Mouse (Mus musculus) regulatory T cell (primary cell): Measurements from ENCODE around the gene Junb.

ENCODE experiments used
- in situ Hi-C: fragments of 300-600 bp; cut with MboI, MseI; formaldehyde crosslinking; loops from one replicate; pipeline ENCODE4 v1.15.1; 2025; ENCODE audit warnings: high pct_unique_total_duplicates

Junb gene

DNA sequence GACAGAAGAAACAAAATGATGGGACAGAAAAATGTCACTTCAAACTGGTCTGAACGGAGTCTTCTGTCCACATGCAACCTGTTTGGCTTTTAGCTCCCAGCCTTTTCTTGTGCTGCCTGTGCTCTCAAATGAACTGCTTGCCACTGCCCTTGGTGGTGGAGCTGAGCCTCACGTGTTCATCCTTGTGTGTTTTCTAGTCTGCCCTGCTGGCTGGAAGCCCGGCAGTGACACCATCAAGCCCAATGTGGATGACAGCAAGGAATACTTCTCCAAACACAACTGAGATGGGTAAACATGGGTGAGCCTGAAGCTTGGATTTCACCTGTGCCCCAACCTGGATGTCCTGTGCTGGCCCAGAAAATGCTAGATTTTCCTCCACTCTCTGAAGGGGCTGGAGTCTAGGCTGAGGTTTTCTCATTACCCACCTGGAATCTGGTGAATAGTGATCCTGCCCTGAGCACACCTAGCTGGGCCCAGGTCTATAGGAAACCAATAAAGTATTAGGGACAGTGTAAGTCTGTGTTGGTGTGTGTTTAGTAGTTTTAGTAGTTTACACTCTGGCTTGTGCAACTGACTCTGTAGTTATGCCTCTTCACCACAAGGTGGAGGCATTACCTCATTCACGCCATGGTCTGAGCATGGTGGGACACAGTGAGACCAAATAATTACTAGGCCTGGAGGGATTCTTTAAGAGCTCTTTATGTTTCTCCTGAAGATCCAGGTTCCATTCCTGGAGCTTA lies 4.5 kb downstream of the Junb start:
- in situ Hi-C loops = loop anchor here (5.0 kb wide), 1 partner anchor 103 kb away; no protein-coding TSS in a partner anchor

DNA sequence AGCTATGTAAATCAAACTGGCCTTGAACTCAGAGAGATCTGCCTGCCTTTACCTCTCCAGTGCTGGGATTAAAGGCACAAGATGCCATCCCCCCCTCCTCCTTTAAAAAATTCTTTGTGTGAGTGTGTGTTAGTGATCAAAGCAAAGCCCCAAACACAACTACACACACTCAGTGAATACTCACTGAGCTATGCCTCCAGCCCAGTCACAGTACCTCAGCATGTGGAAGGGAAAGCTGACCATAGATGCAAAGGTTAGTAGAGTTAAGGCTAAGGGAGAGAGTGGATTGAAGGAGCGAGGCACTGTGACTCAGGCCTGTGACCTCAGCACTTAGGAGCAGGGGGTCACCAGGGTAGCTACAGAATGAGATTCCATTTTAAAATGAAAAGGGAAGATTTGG lies 5.4 kb downstream of the Junb start:
- in situ Hi-C loops = loop anchor here (5.0 kb wide), 1 partner anchor 104 kb away; no protein-coding TSS in a partner anchor

DNA sequence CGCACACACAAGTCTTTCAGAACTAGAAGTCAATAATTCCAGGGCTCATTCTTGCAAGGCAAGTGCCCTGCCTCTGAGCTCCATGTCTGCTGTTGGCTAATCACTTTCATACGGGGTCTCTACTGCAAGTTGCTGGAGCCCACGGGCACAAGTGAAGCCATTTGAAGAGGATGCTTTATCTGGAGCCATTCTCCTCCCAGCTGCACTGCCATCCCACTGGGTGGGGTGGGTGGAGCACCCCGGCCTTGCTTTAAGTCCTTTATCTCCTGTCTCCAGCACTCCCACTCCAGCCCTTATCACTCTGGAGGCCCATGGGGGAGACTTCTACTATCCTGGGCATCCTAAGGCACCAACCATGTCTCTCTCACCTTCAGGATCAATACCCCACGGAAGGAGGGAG lies 7.6 kb downstream of the Junb start:
- in situ Hi-C loops = loop anchor here (5.0 kb wide), 1 partner anchor 106 kb away; no protein-coding TSS in a partner anchor

DNA sequence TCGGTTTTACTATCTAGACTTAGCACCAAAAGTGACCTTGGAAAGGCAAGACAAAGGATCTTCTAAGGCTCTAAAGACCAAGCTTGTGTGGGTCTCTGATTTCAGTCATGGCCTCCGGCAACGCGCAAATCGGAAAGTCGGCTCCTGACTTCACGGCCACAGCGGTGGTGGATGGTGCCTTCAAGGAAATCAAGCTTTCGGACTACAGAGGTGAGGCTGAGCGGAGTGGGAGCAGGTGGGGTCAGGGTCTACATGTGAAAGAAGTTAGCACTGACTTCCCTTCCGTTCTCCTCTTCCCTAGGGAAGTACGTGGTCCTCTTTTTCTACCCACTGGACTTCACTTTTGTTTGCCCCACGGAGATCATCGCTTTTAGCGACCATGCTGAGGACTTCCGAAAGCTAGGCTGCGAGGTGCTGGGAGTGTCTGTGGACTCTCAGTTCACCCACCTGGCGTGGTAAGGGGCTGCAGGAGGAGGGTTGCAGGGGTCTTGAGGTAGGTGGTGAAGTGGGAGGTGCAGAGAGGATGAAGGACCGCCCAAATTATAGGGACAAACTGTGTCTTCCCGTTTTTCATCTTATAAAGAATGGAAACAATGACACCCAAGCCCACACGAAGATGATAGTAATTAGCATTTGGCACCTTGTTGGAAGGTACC lies 8.3 kb downstream of the Junb start:
- in situ Hi-C loops = loop anchor here (5.0 kb wide), 1 partner anchor 107 kb away; no protein-coding TSS in a partner anchor

DNA sequence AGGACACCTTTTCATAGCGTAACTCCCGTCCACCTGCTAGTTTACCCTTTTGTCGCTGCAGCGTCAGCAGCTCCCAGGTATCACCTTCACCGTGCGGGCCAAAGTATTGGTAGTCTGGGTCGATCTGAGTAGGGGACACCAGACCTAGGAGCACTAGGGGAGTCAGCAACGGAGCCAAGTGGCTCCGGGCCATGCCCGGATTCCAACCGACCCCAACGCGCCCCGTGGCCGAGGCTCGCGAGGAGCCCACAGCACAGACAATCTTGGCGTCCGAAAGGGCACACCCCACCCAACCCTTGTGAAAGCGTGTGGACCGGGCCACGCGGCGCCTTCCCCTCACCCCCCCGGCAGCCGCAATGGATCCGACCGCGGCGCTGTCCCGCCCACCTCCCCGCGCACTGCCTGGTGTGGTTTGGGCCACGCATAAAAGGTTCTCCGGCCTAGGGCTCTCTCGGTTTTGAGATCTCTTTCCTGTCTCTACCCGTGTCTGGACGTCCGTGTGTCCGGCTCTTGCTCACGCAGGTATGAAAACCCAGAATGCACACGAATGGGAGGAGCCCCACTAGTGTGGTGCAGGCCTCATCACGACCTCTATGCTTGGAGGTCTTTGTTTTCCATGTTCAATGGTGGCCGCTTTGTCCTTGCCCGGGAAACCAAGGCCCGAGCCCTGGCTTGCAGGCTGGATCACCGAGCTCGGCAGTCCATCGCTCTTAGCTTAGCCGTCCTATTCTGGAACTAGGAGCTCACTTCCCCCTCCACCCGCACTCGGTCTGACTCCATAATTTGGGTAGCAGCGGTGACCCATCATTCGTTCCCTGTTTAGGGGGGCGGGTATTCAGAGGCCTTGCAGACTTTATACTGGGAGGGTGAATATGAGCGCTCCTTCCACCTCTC lies 9.0 kb downstream of the Junb start, which contains the start of the genes Gm49661, Prdx2 and Rnaseh2a:
Gm49661 (minus strand) TSS at position 193 of the 894 bp plus-strand sequence.
Prdx2 (plus strand) TSS at position 347 of the 894 bp plus-strand sequence.
Rnaseh2a (minus strand) TSS at position 527 of the 894 bp plus-strand sequence.
- in situ Hi-C loops = loop anchor here (5.0 kb wide), 1 partner anchor 108 kb away; no protein-coding TSS in a partner anchor

DNA sequence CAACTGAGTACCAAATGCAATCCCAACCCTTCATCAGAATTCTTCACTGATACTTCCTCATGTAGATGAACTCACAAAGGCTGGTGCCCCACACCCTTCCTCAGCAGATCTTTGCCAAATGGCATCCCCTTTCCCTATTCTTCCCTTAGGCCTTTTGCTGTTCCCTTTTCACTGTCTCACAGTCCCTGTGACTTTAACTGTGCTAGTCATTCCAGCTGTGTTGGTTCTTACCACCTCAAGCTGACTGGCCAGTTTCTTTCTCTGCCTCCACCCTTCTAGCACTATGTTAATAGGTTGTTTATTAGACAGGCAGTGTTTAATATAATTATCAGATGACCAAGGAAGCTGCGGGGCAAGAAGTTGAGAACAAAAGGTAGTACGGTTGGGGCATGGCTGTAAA lies 9.9 kb downstream of the Junb start:
- in situ Hi-C loops = no loop called here

DNA sequence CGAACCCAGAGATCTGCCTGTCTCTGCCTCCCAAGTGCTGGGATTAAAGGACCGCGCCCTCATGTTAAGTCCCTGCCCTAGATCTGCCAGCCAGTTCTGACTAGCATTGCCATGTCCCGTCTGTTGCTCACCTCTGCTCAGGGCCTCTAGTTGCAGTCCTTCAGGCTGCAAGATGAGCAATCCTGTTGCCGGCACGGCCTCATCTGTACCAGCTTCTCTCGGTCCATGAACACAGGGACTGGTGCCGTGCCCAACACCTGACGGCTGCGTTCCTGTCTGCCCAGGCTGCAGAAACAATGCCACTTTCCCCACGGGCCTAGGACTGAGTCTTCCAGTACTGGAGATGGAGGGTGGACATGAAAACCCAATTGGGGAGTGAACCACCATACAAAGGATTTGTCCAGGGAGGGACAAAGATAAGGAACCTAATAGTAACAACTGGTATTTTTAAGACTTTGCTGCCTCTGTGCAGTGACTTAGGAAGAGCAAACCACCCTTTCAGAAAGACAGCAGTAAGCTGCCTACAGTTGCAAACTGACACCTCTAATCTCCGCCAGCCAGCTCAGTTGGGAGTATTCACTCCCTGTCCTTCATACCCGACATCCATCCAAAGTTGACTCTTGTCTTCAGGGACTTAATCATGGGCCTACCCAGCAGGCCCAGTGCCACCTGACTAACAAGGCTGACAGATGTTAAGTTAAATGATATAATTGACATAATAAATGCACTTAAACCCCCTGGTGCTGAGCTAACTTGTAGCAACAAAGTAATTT lies 10.8 kb downstream of the Junb start:
- in situ Hi-C loops = no loop called here

DNA sequence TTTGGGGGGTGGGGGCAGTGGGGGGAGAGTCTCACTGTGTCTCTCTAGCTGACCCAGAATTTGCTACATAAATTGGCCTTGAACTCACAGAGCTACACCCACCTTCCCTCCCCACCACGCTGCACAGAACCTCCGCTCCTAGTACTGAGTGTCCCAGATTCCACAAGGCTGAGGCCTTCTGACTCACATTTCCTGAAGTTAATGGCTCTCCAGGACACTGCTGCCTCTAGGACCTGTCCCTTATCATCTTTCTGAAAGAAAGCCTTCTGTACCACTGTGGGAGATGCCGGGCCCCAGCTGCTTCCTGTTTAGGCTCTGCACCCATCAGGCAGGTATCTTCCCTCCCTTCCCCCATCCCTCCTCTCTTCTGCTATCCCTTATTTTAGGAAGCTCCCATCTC lies 11.9 kb downstream of the Junb start:
- in situ Hi-C loops = no loop called here

DNA sequence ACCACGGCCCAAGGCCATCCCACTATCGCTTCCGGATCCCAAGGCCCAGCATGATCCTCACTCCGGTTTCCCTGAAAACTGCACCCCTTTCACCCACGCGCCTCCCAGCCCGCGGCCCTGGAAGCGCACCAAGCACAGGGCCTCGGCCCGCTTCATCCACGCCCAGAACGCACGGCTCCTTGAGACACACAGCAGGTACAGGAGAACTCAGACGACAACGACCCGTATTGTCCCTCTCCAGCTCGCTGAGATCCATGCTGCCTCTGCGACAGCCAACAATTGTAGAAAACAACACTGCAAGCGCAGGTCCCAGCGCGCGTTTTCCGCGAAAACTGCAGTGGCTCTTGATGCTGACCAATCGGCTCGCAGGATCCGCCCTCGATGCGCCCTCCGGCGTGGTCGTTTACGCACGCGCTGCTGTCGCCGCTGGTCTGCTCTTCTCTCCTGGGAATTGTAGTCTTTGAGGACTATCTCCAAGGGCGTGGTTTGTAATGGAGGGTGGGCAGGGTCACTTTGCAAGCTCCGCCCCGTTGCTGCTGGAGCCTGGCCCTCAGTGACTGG lies 12.7 kb downstream of the Junb start:
- in situ Hi-C loops = no loop called here

DNA sequence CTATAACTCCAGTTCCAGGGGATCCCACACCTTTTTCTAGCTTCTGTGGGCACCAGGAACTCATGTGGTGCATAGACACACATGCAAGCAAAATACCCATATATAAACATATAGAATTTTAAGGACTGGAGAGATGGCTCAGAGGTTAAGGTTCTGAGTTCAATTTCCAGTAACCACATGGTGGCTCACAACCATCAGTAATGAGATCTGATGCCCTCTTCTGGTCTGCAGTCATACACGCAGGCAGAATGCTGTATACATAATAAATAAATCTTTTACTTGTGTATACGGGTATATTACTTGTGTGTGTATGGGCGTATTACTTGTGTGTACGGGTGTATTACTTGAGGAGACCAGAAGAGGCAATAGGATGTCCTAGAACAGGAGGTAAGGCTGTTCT lies 14.6 kb downstream of the Junb start:
- in situ Hi-C loops = no loop called here

DNA sequence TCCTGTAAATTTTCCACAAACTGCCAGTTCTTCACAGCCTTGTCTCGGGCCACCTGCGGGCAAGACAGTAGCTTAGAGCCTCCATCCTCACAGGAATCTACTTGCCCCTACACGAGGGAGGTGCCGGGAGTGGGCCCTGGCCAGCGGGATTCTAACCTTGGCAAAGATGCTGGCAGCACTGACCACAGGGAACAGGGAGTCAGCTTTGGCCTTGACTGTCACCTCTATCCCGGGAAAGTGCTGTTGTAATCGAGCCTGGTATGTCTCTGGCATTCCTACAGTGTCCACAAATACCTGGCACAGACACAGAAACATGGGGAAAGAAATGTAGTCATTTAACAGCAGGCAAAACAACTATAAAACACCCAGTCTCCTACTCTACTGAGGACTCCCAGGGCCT lies 18.7 kb downstream of the Junb start:
- in situ Hi-C loops = no loop called here

DNA sequence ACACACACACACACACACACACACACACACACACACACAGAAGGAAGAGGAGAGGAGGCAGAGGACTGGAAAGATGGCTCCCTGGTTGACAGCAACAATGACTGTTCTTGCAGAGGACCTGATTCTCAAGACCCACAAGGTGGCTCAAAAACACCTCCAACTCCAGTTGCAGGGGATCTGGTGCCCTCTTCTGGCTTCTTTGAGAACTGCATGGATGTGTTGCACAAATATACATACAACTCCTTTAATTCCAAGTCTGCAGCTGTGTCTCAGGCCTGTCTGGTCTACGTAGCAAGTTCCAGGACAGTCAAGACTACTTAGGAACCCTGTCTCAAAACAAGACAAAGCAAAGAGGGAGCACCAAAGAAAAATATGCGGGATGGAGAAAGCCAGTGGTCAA lies 21.8 kb downstream of the Junb start:
- in situ Hi-C loops = no loop called here

DNA sequence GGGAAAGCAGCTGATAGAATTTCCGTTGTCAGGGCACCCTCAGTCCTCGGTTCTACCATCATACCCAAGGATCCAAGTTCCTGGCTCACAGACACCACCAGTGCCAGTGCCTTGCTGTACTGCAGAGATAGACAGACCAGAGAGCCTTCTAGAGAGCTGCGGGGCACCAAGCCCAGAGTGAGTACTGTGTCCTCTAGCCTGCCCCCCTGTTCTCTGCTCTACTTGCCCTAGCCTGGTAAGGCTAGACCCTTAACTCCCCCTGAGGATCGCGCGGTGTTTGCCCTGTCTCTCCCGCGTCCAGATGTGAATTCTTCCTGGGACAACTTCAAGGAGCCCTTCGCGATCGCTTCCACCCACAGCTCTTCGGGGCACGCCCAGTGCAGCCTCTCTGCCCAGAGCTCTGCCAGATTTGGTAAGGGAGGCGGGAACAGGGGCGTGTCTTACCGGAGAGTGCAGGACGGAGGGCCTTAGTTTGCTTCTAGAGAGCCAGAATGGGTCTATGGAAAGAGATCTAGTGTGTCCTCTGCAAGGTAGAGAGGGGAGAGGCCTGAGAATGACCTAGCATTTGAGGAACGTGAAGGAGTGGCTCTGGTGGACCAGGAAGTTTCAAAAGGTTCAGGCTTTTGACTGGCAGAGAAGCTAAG lies 25.8 kb downstream of the Junb start:
- in situ Hi-C loops = no loop called here

DNA sequence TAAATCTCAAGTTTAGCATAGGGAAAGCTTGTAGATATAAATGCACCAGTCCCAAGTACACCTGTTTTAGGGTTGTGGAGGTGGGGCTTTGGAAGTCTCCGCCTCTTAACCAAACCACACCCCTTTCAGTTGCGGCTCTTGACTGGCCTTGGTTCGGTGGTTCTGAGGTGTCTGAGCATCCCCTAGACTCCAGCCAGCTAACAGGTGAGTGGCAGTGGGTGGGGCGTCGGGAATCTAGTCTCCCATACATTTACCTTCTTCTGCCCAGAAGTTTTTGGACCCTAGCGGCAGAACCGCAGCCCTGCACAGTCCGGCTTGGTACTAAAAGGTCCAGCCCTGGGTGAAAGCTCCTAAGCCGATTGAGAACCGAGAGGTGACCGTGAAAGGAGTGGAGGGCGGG lies 28.8 kb downstream of the Junb start:
- in situ Hi-C loops = no loop called here

DNA sequence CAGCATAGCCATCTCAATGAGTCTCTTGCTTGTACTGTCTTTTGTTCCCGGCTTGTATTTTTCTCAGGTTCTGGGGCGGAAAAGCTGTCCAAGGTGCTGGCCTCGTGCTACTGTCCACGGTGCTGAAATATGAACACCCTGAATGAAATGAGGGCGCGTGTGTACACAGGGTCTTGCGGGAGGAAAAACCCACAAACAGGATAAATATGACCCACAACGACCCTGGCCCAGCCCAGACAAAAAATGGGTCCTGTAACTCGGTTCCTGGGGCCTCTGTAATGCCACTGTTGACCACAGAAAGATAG lies 31.3 kb downstream of the Junb start:
- in situ Hi-C loops = no loop called here

DNA sequence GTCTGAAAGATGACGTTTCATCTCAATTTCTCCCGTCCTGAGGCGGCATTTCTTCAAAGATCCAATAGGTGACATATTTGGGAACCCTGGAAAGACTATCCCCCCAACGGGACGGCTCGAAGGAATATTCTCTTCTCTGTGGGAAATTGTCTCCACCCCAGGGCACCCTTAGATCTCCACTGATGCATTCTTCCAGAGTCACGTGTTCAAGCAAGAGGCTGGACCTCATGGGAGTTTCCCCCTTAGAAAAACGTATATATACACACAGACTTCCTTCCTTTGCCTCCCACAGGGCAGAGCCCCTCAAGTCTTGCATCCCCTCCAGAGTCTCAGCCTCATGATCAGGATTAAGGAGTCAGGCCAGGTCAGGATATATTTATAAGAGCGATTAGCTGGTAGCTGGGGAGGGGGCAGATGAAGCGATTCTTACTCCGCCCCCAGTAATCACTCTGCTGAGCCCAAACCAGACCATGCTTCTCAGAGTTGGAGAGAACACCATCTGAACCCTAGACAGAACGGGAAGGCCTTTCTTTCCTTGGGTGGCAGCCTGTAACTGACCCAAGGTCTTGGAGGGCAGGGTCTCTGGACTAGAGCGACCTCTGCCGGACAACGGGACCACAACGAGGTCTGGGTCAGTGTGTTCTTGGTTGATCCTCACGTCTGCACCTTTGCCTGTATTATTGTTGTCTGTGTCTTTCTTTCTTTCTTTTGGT lies 31.8 kb downstream of the Junb start, which contains the start of gene Rtbdn:
Rtbdn (plus strand) TSS at position 464 of the 713 bp plus-strand sequence.
- in situ Hi-C loops = no loop called here

DNA sequence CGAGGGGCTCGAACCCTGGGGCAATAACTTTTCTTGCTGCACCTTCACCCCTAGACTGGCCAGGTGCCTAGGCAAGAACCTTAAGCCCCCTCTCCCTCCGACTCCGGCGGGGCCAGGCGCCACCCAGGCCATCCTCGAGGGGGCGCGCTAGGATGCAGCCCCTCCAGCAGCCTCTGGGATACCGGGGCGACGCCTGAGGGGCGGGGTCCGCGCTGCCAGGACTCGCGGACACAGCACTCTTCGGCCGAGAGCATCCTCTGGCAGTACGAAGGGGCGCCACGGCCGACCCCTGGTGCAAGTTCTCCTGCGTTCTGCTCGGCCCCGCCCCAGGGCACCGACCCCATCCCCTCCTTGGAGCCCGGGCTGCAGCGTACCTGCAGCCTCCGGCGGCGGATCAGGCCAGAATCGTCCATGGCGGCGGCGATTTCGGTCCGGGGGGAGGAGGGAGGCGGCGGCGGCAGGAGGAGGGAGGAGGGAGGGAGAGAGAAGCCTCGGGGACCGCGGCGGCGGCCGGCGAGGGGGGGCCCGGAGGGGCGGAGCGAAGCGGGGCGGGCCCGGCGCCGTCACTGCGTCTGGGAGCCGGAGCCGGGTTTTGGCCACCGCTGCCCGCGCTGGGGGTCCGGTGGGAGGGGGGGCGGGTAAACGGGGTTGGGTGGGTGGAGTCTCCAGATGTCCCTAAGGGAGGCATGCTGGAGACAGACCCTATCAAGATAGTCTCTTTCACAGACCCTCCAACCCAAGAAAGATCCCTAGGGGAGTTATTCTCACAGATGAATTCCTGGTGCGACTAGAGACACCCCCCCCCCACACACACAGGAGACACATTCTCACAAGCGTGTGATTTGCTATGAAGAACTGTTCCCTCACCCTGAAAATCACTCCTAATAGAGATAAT lies 32.6 kb downstream of the Junb start:
- in situ Hi-C loops = no loop called here

DNA sequence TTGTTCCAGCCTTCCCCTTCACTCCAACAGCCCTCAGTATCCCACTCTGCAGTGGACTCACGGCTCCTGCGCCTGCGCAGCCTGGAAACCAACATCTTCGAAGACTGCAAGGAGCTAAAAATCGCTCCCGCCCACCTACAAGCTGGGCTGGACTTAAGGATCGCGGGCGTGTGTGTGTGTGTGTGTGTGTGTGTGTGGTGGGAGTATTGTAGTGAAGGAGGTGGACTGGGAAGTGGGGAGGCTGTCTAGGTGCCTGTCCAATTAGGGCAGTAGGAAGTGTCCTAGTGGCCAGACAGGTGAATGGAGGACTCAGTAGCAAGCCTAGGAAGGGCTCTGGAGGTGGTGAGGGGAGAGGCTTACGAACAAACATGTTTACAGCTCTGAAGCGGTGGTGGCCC lies 33.3 kb downstream of the Junb start:
- in situ Hi-C loops = no loop called here
